Mouse (Mus musculus): ENCODE data around the gene Dst.
A peak's percentile ranks its signal among the peaks of the same experiment; 100 is the strongest.
"Not testable (repeated sequence)": the region's sequence is repeated elsewhere in the genome, so short reads cannot be mapped to it uniquely, and the experiment has no call there.

Dst gene

DNA sequence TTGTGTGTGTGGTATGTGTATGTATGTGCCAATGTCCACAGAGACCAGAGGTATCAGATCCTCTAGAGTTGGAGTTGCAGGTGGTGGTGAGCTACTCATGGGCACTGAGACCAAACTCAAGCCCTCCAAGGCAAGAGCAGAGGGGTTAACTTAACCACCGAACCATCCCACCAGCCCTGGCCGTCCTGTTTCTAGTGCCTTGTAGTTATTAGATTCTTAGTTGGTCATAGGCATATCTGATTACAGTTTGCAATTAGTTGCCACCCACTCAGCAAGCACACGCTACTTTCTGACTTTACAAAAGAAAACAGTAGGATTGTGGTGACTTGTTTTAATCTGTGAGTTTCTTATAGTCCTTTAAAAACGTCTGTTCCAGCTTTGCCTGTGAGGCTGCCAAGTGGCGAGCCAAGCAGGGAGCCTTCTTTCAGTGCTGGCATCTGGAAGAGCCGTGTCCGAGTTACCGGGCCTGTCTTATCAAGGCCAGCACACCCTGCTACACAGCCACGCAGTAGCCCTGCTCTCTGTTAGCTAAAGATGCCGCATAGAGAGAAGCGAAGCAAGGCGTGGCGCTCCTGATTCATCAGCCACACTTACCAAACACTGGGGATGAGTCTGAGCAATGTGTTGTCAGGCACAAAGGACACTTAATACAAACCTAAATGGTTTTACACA, 392.4 kb downstream of the Dst start:
- DNase-seq = no peak

DNA sequence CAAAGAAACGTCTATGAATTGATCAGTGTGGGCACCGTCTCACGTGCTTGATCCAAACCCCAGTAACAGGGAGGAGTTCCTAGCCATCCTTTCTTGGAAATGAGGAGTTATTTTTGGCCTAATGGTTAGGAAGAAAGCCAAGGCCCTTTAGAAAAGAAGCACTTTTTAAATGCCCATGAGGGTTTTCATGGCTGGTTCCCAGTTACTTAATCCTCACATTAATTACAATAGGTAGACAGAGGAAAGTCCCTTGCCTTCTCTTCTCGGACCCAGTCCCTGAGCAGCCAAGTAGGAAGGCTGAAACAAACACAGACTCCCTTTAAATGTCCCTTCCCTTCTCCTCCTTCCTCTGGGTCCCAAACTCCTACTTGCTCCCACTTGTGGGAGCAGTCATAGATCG, 396.2 kb downstream of the Dst start:
- DNase-seq = no peak

DNA sequence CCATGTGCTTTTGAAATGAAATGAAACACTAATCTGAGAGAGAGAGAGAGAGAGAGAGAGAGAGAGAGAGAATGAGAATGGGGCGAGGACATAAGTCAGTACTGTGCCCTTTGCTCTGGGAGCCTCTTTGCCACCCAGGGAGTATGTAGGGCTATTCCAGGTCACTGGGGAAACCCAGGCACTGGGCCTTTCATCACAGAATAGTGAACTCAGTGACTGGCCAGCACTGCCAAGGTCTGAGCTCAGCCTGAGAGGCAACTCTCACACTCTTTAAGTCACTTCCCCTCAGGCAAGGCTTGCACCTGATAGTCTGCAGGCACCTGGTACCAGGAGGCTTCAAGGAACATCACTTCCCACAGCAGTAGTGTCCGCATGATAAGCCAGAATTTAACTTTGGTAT, 398.7 kb downstream of the Dst start:
- no peak for DNase-seq

DNA sequence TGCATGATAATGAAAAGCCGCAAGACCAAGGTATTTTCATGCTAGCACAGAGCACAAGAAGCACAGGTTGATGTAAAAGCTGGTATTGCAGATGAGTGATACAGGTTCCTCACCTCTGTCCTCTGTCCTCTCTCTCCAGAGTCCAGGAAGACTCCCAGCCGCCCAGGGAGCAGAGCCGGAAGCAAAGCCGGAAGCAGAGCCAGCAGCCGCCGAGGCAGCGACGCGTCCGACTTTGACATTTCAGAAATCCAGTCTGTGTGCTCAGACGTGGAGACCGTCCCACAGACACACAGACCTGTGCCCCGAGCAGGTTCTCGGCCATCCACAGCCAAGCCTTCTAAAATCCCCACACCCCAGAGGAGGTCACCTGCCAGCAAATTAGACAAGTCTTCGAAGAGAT, 399.2 kb downstream of the Dst start:
- no peak for DNase-seq

DNA sequence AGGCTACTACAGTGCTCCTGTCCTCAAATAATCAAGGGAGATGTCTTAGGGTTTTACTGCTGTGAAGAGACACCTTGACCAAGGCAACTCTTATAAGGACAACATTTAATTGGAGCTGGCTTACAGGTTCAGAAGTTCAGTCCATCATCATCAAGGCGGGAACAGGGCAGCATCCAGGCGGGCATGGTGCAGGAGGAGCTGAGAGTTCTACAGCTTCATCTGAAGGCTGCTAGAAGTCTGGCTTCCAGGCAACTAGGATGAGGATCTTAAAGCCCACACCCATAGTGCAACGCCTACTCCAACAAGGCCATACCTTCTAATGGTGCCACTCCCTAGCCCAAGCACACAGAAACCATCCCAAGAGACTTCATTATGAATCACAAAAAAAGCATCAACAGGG, 400.8 kb downstream of the Dst start:
- not testable (repeated sequence) for DNase-seq

DNA sequence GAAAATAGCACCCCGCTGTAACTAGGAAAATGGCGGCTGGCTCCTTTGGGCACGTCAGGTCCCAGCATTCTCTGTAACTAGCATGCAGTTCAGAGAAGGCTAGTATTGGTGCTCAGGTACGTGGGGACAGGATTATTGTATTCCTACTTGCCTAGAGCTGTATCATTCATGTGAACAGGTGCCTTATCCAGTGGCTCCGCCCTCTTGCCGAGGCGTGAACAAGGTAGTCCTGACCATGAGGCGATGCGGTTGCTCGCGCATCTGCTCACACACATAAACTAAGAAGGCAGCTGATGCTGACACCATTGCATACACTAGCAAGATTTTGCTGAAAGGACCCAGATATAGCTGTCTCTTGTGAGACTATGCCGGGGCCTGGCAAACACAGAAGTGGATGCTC, 401.4 kb downstream of the Dst start:
- no peak for DNase-seq

DNA sequence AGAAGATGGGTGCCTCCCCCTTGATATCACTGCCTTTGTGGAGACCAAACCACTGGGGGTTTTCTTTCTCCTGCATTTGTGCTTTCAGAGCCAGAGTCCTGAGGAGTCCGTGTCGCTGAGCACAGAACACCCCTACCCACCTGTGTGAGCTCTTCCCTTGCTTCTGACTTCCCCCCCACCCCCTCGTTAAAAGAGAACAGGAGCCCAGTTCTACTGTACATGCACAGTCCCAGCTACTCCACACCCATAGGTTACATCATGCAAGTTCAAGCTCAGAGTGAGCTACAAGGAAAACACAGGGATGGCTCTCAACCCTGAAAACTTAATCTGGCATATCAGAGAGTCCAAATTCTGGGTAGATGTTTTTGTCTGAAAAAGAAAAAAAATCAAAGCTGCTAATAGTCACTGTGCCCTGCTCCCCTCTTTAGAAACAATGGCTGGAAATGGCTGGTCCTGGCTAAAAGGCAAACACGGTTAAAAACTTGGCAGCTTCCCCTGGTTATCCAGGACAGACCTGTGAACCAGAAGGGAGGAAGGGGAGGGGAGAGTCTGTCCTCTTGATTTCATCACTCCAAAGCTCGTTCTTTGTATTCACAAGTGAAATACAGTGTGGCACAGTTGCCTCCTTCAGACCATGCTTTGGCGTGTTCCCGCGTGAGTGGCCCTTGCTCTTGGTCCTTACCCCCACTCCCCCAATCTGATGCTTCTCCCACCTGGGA, 402.7 kb downstream of the Dst start:
- DNase-seq = no peak

DNA sequence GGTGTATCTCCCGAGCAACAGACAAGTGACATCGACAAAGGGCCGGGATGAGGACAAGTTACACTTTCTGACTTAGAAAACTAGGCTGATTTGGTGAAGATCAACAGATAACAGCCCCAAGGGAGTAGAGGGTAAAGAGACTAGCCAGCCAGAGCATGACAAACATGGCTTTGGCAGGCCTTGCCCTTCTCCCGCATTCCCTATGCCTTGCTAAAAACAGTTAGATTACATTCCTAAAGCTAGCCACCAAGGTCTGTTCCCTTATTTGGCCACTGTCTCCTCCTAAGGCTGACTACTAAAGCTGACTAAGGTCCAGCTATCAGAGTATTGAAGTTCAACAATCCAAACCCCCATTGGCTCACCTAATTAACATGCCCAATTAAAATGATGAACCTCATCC, 404.8 kb downstream of the Dst start:
- no peak for DNase-seq

DNA sequence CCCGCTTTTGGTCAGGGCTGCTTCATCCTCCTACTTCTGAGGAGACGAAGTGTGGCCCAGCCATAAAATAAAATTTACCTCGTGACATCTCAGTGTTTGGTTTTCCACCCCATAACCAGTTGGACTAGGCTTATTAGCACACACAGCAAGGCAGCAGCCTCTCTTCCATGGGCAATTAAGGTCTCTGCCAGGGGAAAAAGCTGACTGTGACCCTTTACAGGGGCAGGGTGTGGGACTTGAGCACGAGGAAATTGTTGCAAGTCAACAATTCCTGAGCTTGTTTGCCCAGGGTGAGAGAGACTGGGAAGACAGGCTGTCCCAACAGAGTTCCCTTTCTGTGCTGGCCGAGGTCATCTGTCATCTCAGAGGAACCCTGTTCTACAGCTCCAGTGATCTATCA, 407.4 kb downstream of the Dst start:
- DNase-seq = no peak

DNA sequence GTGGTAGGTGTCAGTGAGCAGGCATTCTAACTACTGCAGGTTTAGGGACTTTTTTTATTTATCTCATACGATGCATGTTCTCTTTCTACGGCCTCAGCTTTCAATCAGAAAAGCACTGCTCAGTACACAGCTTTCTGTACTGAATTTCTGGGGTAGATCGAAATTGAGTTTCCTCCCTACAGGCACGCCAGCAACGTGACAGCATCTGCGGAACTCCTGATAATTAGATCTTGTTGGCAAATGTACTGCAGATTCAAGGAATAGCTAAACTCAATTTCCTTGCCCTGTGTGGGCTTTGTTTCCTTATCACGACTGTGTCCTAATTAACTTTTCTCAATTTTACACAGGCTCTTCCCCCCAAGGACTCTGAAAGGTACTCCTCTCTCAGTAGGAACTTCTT, 416.2 kb downstream of the Dst start:
- DNase-seq = no peak

DNA sequence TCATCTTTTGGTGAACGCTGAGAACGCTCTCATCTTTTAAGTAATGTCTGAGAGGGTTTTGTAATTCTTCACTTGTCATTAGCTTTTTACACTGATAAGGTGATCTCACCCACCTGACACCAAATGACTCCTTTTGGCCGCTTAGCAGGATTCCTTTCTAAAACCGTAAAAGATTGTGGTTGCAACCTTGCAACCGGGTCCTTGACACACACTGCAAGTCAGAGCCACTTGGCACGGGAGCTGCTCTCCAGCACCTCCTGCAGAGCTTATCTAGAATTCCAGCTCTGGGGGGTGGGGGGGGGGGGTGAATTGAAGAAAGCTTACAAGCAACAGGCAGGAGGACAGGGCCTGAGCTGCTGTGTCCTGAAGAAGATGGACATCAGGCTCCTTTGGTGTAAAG, 420.6 kb downstream of the Dst start:
- no peak for DNase-seq

DNA sequence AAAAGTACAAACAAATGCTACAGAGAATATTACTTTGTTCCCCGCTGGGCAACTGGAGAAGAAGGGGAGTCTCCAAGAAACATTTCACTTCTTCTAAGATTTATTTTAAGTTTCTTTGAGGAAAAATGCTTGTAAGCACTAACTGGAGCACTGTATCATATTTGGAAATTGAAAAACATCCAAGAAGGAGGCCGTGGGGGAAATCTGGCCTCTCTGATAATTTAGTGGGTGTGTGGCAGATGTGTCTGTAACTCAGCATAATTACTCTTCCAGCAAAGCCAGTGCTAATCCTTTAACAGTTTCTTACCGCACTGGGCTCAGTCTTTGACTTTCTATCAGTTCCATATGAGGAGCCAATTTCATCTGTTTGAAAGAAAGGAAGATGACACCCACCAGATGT, 423.7 kb downstream of the Dst start:
- DNase-seq = peak; percentile 47

Measured in lung, postnatal 10 days (tissue).